Mouse (Mus musculus) brown adipose tissue, adult 24 weeks (tissue): ENCODE measurements around the gene Pax6. TPM values are rescaled to one million over a fixed set of nuclear protein-coding genes. Genes with fewer than 3 reads are reported as not detected.

Experiments used
- H3K27ac ChIP-seq: fragments of 200-500 bp; replicated peaks from 2 replicates; pipeline ENCODE4 v1.5.1; 2012; ENCODE audit warnings: low read depth, mild to moderate bottlenecking, low read length
- H3K4me1 ChIP-seq: fragments of 200-500 bp; 2 replicates; pipeline ENCODE4 v1.6.1; 2012; ENCODE audit warnings: low read length, mixed read lengths; ENCODE audit not compliant: control insufficient read depth, insufficient read depth, insufficient read length
- H3K4me3 ChIP-seq: fragments of 200-500 bp; 2 replicates; pipeline ENCODE4 v1.5.1; 2012; ENCODE audit warnings: low read depth, mild to moderate bottlenecking, low read length, moderate library complexity; ENCODE audit not compliant: insufficient read depth
- polyA plus RNA-seq: library from polyadenylated mRNA; stranded (reverse); fragments of >200 nt; gene quantifications from 2 replicates; pipeline ENCODE4 v1.2.4, GENCODE M21; 2012; ENCODE audit not compliant: missing spikeins, insufficient read depth, insufficient read length

Gene Pax6
- polyA plus RNA-seq = not detected in 2 replicates

DNA sequence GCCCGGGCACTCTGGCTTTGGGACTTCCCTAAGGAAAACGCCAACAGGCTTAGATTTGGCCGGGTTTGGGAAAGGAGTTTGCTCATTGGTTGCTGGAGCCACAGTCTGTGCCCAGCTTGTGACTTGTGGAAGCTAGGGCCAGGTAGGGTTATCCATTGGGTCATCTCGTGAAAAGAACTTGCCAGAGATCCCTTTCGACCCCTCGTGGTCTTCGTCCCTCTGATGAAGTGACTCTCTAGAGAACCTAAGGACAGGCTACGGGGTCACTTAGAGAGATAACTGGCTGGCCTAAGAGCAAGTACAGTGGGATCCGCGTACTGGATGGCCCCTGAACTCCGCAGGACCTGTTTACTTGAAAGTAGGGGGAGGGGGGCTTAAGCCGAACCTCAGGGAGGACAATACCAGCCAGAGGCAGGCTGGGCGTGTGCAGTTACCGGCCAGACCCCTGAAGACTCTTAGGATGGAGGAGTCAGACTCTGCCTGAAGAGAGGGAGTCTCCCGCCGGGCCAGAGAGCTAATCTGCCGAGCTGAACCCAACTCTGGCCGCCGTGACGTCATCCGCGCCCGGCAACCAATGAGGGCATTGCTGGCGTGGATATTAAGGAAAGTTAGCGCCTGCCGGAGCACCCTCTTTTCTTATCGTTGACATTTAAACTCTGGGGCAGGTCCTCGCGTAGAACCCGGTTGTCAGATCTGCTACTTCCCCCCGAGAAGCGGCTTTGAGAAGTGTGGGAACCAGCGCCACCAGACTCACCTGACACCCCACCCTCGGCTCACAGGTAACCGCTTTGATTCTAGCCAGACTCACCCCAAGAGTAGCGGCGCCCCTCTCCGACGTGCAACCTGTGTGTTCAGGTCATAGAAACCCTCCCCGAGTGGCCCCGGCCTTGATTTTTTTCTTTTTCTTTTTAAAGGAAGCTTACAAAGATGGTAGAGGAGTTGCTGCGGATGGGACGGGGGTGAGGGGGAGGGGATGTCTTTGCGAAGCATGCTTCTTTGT is at the start of gene Pax6:
TSS of gene Pax6 (plus strand) at position 630 of the 1,000 bp plus-strand sequence.
- Histone ChIP-seq H3K4me1 (peaks cover 1% of the 10 kb centered on the region; the same call in 1 of the 2 replicates), H3K27ac (no peak within 1 kb of the TSS), H3K4me3 (no peak within 1 kb of the TSS; the same call in 1 of the 2 replicates)

DNA sequence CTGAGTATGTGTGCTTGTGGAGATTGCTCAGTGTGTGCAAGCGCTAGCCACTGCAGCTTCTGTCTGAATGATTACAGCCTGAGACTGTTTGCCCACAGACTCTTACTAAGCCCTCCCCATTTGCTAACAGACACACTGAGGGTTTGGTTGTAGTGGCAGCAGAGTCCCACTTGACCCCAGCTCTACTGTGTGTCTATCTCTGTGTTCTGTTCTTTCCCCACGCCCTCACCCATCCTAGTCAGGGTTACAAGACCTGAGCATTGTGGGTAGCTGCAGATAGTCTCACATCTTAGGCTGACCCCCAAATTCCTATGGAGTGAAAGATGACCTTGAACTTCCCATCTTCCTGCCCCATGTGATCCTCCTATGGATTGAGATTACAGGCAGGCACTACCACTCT is 19.8 kb upstream of the Pax6 start:
- Histone ChIP-seq H3K27ac (no peak overlapping the region), H3K4me3 (no peak overlapping the region), H3K4me1 (no peaks in the 10 kb centered on the region)

GRCm38 (mm10) chr2:105656456-105656855 is 12.2 kb upstream of the Pax6 start:
- Histone ChIP-seq H3K4me1 (no peaks in the 10 kb centered on the region), H3K27ac (no peak overlapping the region), H3K4me3 (no peak overlapping the region)

- H3K4me1 ChIP-seq = no peaks in the 10 kb centered on the region
- H3K4me3 ChIP-seq = no peak overlapping the region
- H3K27ac ChIP-seq = no peak overlapping the region
Measured at GRCm38 (mm10) chr2:105659350-105659749, 9.3 kb upstream of the Pax6 start.

DNA sequence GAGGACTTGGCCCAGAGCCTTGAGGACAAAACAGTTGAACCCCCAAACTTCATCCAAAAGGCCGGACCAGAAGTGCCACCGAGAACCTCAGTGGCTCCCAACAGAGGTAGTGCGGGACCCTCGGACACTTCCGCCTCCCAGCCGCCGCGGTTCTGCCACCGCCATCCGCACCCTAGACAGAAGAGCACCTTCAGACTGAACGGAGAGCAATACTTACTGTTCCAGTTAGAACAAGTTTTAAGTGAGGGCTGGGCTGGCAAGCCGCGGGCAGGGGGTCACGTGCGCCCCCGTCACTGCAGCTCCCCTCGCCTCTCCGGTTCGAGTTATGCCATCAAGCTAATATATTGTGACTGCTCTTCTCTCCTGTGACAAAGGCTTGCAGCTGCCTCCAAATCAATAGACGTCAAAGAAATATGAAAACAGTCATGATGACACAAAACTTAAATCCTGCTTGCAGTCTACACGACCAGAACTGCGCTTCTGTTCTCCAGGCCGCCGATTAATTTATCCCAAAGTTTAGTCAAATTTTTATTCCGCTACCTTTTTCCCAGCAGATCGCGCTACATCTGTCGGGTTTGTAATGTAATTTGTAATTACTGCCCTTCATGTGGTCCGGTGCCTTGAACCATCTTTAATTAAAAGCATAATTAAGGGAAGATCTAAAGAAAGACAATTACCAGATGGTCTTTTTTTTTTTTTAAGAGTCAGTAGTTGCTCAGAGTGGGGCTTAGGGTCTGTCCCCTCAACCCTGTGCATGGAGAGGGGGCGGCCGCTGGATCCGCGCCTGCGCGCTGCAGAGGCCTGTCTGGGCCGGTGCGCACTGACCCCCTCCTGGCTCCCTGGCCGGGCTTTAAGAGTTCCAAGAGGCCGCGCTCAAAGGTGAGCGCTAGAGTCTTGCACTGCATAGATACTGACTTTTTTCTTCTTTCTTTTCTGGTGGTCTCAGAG is 8.5 kb upstream of the Pax6 start:
- H3K4me3 ChIP-seq = no peak overlapping the region

DNA sequence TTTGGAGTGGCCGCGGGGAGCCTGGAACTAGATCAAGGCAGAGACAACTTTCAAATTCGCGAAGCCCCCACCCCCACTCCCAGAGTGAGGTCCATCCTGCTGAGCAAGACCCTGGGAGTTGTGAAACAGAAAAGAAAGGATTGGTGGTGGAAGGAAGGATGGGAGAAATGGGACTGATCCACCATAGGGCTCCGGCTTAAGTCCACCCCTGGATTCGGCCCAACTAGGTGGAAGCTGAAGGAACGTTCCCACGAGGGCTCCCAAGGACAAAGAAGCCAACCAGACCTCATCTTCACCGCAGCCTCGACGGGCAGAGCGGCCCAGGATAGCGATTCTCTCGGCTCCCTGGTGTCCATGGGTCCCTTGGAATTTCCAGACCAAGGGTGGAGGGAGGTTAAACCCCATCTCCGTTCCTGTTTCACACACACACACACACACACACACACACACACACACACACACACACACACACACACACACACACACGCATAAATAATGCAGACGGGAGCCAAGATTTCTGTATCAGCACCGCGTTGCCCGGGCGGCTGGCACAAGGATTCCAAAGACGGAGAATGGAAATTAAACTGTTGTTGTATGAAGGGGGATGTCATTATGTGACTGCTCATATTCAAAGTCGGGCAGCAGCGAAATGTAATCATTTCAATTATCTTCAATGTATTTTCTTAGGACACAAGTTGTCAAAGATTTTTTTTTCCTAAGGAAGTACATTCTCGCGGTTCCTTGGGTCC is 7.7 kb upstream of the Pax6 start:
- Histone ChIP-seq H3K27ac (no peak overlapping the region), H3K4me1 (no peaks in the 10 kb centered on the region), H3K4me3 (no peak overlapping the region)

More for the DNA sequence above, 8.5 kb upstream of the Pax6 start:
- Histone ChIP-seq H3K27ac (no peak overlapping the region), H3K4me1 (no peaks in the 10 kb centered on the region)

- Histone ChIP-seq H3K27ac (no peak overlapping the region), H3K4me1 (no peaks in the 10 kb centered on the region), H3K4me3 (no peak overlapping the region)
Measured at GRCm38 (mm10) chr2:105661623-105662066, 7.1 kb upstream of the Pax6 start.

GRCm38 (mm10) chr2:105662121-105662520 is 6.6 kb upstream of the Pax6 start:
- Histone ChIP-seq H3K4me1 (no peaks in the 10 kb centered on the region), H3K27ac (no peak overlapping the region), H3K4me3 (no peak overlapping the region)

DNA sequence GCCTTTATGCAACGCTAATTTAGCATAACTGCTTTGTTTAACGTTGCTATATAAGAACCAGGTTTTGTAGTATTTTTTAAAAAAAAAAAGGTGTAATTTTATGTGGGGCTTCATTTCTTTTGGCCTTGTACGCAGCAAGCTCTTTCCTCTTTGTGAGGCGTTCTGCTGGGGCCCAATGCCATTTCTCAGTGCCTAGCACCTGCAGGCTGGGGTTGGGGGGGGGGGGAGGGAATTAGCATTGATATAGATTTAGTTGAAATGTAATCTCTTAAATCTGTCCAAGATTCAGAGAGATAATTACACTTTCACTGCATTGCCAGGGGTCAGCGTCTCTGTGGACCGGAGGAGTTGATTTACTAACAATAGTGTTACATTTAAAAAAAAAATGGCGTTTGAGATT is 6.1 kb upstream of the Pax6 start:
- Histone ChIP-seq H3K27ac (no peak overlapping the region), H3K4me1 (no peaks in the 10 kb centered on the region), H3K4me3 (no peak overlapping the region)

- no peak overlapping the region for H3K27ac ChIP-seq
- H3K4me3 ChIP-seq = no peak overlapping the region
- no peaks in the 10 kb centered on the region for H3K4me1 ChIP-seq
Measured at GRCm38 (mm10) chr2:105663101-105663511, 5.6 kb upstream of the Pax6 start.

DNA sequence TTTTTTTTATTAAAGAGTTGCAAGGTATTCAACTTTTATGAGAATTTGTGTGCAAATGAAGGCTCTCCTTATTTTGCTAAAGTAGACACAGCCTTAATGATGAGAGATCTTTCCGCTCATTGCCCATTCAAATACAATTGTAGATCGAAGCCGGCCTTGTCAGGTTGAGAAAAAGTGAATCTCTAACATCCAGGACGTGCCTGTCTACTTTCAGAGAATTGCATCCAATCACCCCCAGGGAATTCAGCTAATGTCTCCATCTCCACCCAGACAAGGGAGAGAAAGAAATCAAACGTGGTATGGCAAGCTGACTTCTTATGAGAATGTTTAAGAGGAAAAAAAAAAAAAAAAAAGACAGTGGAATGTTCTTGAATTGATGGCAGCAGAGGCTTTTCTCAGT is 3.7 kb upstream of the Pax6 start:
- H3K4me1 ChIP-seq = no peaks in the 10 kb centered on the region
- H3K27ac ChIP-seq = no peak overlapping the region
- no peak overlapping the region for H3K4me3 ChIP-seq

DNA sequence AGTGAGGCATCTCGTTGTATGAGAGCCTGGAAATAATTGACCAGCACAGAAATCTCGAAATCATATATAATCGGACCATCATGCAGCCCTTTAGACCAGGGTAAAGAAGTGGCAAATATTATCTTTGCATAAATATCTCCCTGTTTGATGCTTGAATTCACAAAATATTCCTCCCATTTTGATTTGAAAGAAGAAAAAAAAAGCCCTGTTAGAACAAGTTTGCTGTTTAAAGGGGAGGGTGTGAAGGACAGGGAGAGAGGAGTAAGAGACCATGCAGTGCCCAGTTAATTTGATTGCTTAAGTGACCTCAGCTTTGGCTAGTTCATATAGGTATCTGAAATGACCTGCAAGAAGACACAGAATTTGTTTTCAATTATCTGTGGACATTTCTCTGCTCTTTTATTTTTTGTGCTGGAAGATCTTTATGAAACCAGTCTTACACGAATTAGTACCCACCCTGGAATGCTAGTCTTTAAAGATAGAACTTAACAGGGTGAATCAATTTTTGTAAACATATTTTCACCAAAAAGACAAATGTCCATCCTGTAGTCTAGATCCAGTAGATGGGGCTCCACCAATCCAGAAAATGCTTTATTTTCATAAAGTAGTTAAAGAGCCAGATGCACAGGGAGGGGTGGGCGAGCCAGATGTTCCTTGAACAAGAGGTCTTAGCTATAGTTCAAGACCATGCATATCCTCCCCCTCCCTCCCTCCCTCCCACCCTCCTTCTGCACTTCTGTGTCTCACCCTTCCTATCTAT is 3.0 kb upstream of the Pax6 start:
- H3K4me3 ChIP-seq = no peak overlapping the region
- H3K4me1 ChIP-seq = no peaks in the 10 kb centered on the region
- no peak overlapping the region for H3K27ac ChIP-seq

DNA sequence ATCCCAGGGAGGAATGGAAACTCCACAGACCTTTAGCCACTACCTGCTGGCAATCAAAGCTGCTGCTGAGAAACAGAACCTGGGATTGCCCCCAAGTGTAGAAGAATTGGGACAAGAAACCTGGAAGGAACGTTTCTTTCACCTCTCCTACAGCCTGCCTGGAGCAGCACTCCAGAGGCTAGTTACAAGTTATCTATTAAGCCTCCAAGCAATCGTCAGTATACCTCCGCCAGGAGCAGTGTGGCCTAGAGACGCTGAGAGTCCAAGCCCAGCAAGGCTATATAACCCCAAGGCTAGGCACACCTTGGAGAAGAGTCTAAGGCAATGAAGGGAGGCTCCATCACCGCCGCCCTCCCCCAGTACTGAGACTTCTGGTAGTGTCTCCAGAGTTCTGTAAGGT is 2.4 kb upstream of the Pax6 start:
- H3K27ac ChIP-seq = no peak overlapping the region
- H3K4me3 ChIP-seq = no peak overlapping the region
- no peaks in the 10 kb centered on the region for H3K4me1 ChIP-seq
